Mouse (Mus musculus): ENCODE measurements around the gene Ccdc73.

GRCm38 (mm10) chr2:105040859-105041258 is 173.3 kb downstream of the Ccdc73 start:
- TF ChIP-seq HCFC1 (IDR thresholded peaks at IDR 0.05; ENCODE audit: borderline replicate concordance, insufficient read depth, low read length) (no peak), MAFK (IDR thresholded peaks at IDR 0.05; ENCODE audit: insufficient read depth, low read depth, low read length) (no peak), ZNF384 (IDR thresholded peaks at IDR 0.05; ENCODE audit: low read depth, low read length) (no peak), ZC3H11A (IDR thresholded peaks at IDR 0.05; ENCODE audit: borderline replicate concordance, low read depth, low read length) (no peak), CHD2 (IDR thresholded peaks at IDR 0.05; ENCODE audit: low read depth, low read length) (no peak)

Measured in ES-E14 (cell line).